14 mouse cellular contexts compared by ENCODE assay signal in the genomic region with DNA sequence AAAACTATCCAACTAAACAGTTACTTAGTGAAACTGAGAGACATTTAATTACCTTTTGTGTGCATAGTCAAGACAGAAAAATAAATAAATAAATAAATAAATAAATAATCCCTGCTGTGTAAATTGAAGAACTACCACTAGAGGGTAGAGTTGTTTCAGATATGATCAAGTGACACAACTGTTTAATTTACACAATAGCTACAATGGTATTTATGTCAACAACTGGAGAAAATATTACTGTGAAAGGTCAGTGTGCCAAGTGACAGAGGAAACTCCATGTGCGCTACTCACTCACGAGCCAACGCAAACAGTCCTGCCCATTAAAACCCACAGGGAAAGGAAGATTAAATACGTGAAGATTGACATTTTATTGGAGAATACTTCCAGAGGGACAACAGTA. TPM values are rescaled to one million over a fixed set of nuclear protein-coding genes. Genes with fewer than 3 reads are reported as not detected.
DNase-seq lines count a peak whose midpoint lies in the region; ATAC-seq and TF ChIP-seq lines count a peak whose summit lies in the region.
"Had no signal": no experiment of that assay in that cellular context is flagged by ENCODE, and none has a peak within 500 bp of the region (broad histone marks: within the 10 kb centered on the region; RNA-seq: fewer than 3 reads in every experiment).

No protein-coding gene starts in this region.

- H3K9ac ChIP-seq in embryonic facial prominence, embryonic 14.5 days (ENCODE audit: low read depth, low read length), result no peak overlapping the region
- H3K9ac ChIP-seq in kidney, embryonic 14.5 days (ENCODE audit: low read depth, low read length), result no peak overlapping the region
- no peak overlapping the region for H3K9ac ChIP-seq in kidney, embryonic 16.5 days (replicated peaks; ENCODE audit: low read length)
- H3K9ac ChIP-seq in midbrain, postnatal 0 days (replicated peaks; ENCODE audit: low read length, poor library complexity, severe bottlenecking), result no peak overlapping the region
- H3K9ac ChIP-seq in midbrain, embryonic 15.5 days, result no peak overlapping the region
- H3K9ac ChIP-seq: heart, embryonic 13.5 days; stomach, embryonic 15.5 days had no signal

- H3K36me3 ChIP-seq in embryonic facial prominence, embryonic 14.5 days (ENCODE audit: control insufficient read depth, insufficient read depth, low read length), result no peaks in the 10 kb centered on the region
- no peaks in the 10 kb centered on the region for H3K36me3 ChIP-seq in embryonic facial prominence, embryonic 10.5 days (replicated peaks)
- H3K36me3 ChIP-seq in kidney, embryonic 14.5 days (ENCODE audit: control insufficient read depth, insufficient read depth, low read length), result no peaks in the 10 kb centered on the region
- H3K36me3 ChIP-seq in kidney, embryonic 16.5 days (ENCODE audit: insufficient read depth, low read length), result no peaks in the 10 kb centered on the region
- H3K36me3 ChIP-seq in midbrain, postnatal 0 days (ENCODE audit: insufficient read depth, low read length), result no peaks in the 10 kb centered on the region
- no peaks in the 10 kb centered on the region for H3K36me3 ChIP-seq in midbrain, embryonic 15.5 days (replicated peaks)
- H3K36me3 ChIP-seq: heart, embryonic 13.5 days; stomach, embryonic 15.5 days had no signal

- no peak overlapping the region for H3K4me3 ChIP-seq in embryonic facial prominence, embryonic 14.5 days (ENCODE audit: low read depth, low read length)
- no peak overlapping the region for H3K4me3 ChIP-seq in embryonic facial prominence, embryonic 10.5 days
- no peak overlapping the region for H3K4me3 ChIP-seq in kidney, embryonic 14.5 days (ENCODE audit: low read length)
- H3K4me3 ChIP-seq in kidney, embryonic 16.5 days (ENCODE audit: low read length), result no peak overlapping the region
- H3K4me3 ChIP-seq in midbrain, postnatal 0 days (ENCODE audit: low read depth, low read length), result no peak overlapping the region
- H3K4me3 ChIP-seq in midbrain, embryonic 15.5 days, result no peak overlapping the region
- H3K4me3 ChIP-seq: erythroblast, embryonic 14.5 days; heart, embryonic 13.5 days; stomach, embryonic 15.5 days had no signal

- no peak overlapping the region for H3K4me2 ChIP-seq in embryonic facial prominence, embryonic 14.5 days (ENCODE audit: low read depth, low read length)
- H3K4me2 ChIP-seq in kidney, embryonic 14.5 days (replicated peaks; ENCODE audit: low read depth, low read length), result no peak overlapping the region
- H3K4me2 ChIP-seq in kidney, embryonic 16.5 days (replicated peaks; ENCODE audit: low read depth, low read length), result no peak overlapping the region
- no peak overlapping the region for H3K4me2 ChIP-seq in midbrain, postnatal 0 days (ENCODE audit: low read depth, low read length, poor library complexity, severe bottlenecking)
- H3K4me2 ChIP-seq in midbrain, embryonic 15.5 days, result no peak overlapping the region
- H3K4me2 ChIP-seq: heart, embryonic 13.5 days; stomach, embryonic 15.5 days had no signal

- WGBS in embryonic facial prominence, embryonic 14.5 days, result 64% methylated on average over 4 of the region's 4 CpGs
- 84% methylated on average over 4 of the region's 4 CpGs for WGBS in embryonic facial prominence, embryonic 10.5 days
- 50% methylated on average over 4 of the region's 4 CpGs for WGBS in kidney, embryonic 14.5 days
- 45% methylated on average over 4 of the region's 4 CpGs for WGBS in kidney, embryonic 16.5 days
- WGBS in midbrain, postnatal 0 days, result 76% methylated on average over 4 of the region's 4 CpGs
- 79% methylated on average over 4 of the region's 4 CpGs for WGBS in midbrain, embryonic 15.5 days

- H3K4me1 ChIP-seq in embryonic facial prominence, embryonic 14.5 days (ENCODE audit: control insufficient read depth, insufficient read depth, low read length), result no peaks in the 10 kb centered on the region
- H3K4me1 ChIP-seq in embryonic facial prominence, embryonic 10.5 days, result no peaks in the 10 kb centered on the region
- H3K4me1 ChIP-seq in kidney, embryonic 14.5 days (ENCODE audit: control insufficient read depth, insufficient read depth, low read length), result no peaks in the 10 kb centered on the region
- no peaks in the 10 kb centered on the region for H3K4me1 ChIP-seq in kidney, embryonic 16.5 days (ENCODE audit: insufficient read depth, low read length)
- no peaks in the 10 kb centered on the region for H3K4me1 ChIP-seq in midbrain, postnatal 0 days (ENCODE audit: insufficient read depth, low read length)
- no peaks in the 10 kb centered on the region for H3K4me1 ChIP-seq in midbrain, embryonic 15.5 days
- H3K4me1 ChIP-seq: heart, embryonic 13.5 days; stomach, embryonic 15.5 days had no signal

- no peak for ATAC-seq in embryonic facial prominence, embryonic 14.5 days (ENCODE audit: low read depth)
- ATAC-seq in kidney, embryonic 14.5 days (ENCODE audit: low FRiP score, low TSS enrichment), result peak; percentile 35; the same call in 1 of the 2 replicates
- ATAC-seq in kidney, embryonic 16.5 days (ENCODE audit: low FRiP score, low TSS enrichment), result no peak; the same call in 1 of the 2 replicates
- ATAC-seq in midbrain, postnatal 0 days (ENCODE audit: low FRiP score), result no peak
- ATAC-seq in midbrain, embryonic 15.5 days (replicated peaks), result no peak

- peak; percentile 6 for DNase-seq in embryonic facial prominence, embryonic 14.5 days (ENCODE audit: low spot score)
- no peak for DNase-seq in embryonic facial prominence, embryonic 10.5 days (ENCODE audit: low spot score)
- DNase-seq in midbrain, postnatal 0 days (ENCODE audit: low spot score), result peak; percentile 34
- peak; percentile 27 for DNase-seq in retina, postnatal 1 day
- DNase-seq in adrenal gland, postnatal 36 days, result no peak
- DNase-seq: cerebellum, postnatal 36 days; layer of hippocampus, postnatal 36 days; lung, postnatal 36 days had no signal

- no peaks in the 10 kb centered on the region for H3K9me3 ChIP-seq in embryonic facial prominence, embryonic 14.5 days (ENCODE audit: control insufficient read depth, low read length)
- no peaks in the 10 kb centered on the region for H3K9me3 ChIP-seq in embryonic facial prominence, embryonic 10.5 days
- no peaks in the 10 kb centered on the region for H3K9me3 ChIP-seq in kidney, embryonic 14.5 days (ENCODE audit: control insufficient read depth, low read length)
- H3K9me3 ChIP-seq in kidney, embryonic 16.5 days (ENCODE audit: low read length), result no peaks in the 10 kb centered on the region
- H3K9me3 ChIP-seq in midbrain, postnatal 0 days (ENCODE audit: low read length), result no peaks in the 10 kb centered on the region
- H3K9me3 ChIP-seq in midbrain, embryonic 15.5 days, result no peaks in the 10 kb centered on the region
- H3K9me3 ChIP-seq: heart, embryonic 13.5 days; stomach, embryonic 15.5 days had no signal

- H3K27ac ChIP-seq in embryonic facial prominence, embryonic 14.5 days (replicated peaks; ENCODE audit: low read depth, low read length), result no peak overlapping the region
- no peak overlapping the region for H3K27ac ChIP-seq in embryonic facial prominence, embryonic 10.5 days (replicated peaks)
- no peak overlapping the region for H3K27ac ChIP-seq in kidney, embryonic 14.5 days (ENCODE audit: low read depth, low read length)
- H3K27ac ChIP-seq in kidney, embryonic 16.5 days (ENCODE audit: low read length), result no peak overlapping the region
- H3K27ac ChIP-seq in midbrain, postnatal 0 days (ENCODE audit: low read depth, low read length), result no peak overlapping the region
- no peak overlapping the region for H3K27ac ChIP-seq in midbrain, embryonic 15.5 days
- H3K27ac ChIP-seq: heart, embryonic 13.5 days; stomach, embryonic 15.5 days had no signal

- H3K27me3 ChIP-seq in embryonic facial prominence, embryonic 14.5 days (replicated peaks; ENCODE audit: control insufficient read depth, insufficient read depth, low read length), result no peaks in the 10 kb centered on the region
- H3K27me3 ChIP-seq in embryonic facial prominence, embryonic 10.5 days (replicated peaks; ENCODE audit: low read depth, poor library complexity, severe bottlenecking), result no peaks in the 10 kb centered on the region
- no peaks in the 10 kb centered on the region for H3K27me3 ChIP-seq in kidney, embryonic 14.5 days (ENCODE audit: control insufficient read depth, insufficient read depth, low read length)
- H3K27me3 ChIP-seq in kidney, embryonic 16.5 days (ENCODE audit: insufficient read depth, low read length), result no peaks in the 10 kb centered on the region
- no peaks in the 10 kb centered on the region for H3K27me3 ChIP-seq in midbrain, postnatal 0 days (ENCODE audit: insufficient read depth, low read length)
- H3K27me3 ChIP-seq in midbrain, embryonic 15.5 days (replicated peaks), result no peaks in the 10 kb centered on the region
- H3K27me3 ChIP-seq: heart, embryonic 13.5 days; stomach, embryonic 15.5 days had no signal

- peak; percentile 64 for TF ChIP-seq CTCF in midbrain, postnatal 0 days (IDR thresholded peaks at IDR 0.05)

RNA-seq across cellular contexts. Expression of a gene that starts 38.8 kb away (rescaled TPM):
- polyA plus RNA-seq in embryonic facial prominence, embryonic 14.5 days (2014; fragmentation: Nextera tagmentation; extraction: Ambion mirVana), result 0.78 and 0.81 TPM in 2 replicates
- polyA plus RNA-seq in embryonic facial prominence, embryonic 10.5 days (2016; fragmentation: Nextera tagmentation; extraction: Ambion mirVana), result 0.86 and 0.89 TPM in 2 replicates
- polyA plus RNA-seq in kidney, embryonic 14.5 days (2014; fragmentation: Nextera tagmentation; extraction: Ambion mirVana), result 0.40 and 0.70 TPM in 2 replicates
- 0.50 and 0.55 TPM in 2 replicates for polyA plus RNA-seq in kidney, embryonic 16.5 days (2015; fragmentation: Nextera tagmentation; extraction: Ambion mirVana)
- total RNA-seq in midbrain, postnatal 0 days (2014; rRNA removed), result 0.66 and 1.6 TPM in 2 replicates
- polyA plus RNA-seq in midbrain, postnatal 0 days (2015; fragmentation: Nextera tagmentation; extraction: Ambion mirVana), result 0.54 and 0.70 TPM in 2 replicates
- polyA plus RNA-seq in midbrain, embryonic 15.5 days (2015; fragmentation: Nextera tagmentation; extraction: Ambion mirVana), result 0.68 and 1.2 TPM in 2 replicates
- under 1 TPM; 0.13 TPM for total RNA-seq in adrenal gland, postnatal 36 days (2021)
- polyA plus RNA-seq: erythroblast, embryonic 14.5 days had no signal

Comparison
In these comparisons a context has a peak if more than half of its experiments do, and no peak if none do; other contexts are left out.
1. DNase-seq: peak in embryonic facial prominence, embryonic 14.5 days (single experiment), midbrain, postnatal 0 days (single experiment) and retina, postnatal 1 day (single experiment); none in embryonic facial prominence, embryonic 10.5 days (single experiment) and adrenal gland, postnatal 36 days (0 of 2).